Mouse (Mus musculus) heart, adult 2 months (tissue): ENCODE measurements at regions not wholly inside any gene's neighbourhood (a gene's known extent, or its start where the extent isn't known, plus 50 kb on each side); places are given as distances from the start of the nearest gene placed in this dataset.

Source experiments
- CTCF ChIP-seq: fragments of 200-600 bp; IDR thresholded peaks from 2 replicates; pipeline ENCODE4 v1.8.1; 2022; ENCODE audit warnings: antibody characterized with exemption, mild to moderate bottlenecking, moderate library complexity
- EP300 ChIP-seq: fragments of 200-500 bp; IDR thresholded peaks from 2 replicates; pipeline ENCODE4 v1.6.1; 2011; ENCODE audit warnings: low read depth, low read length, control low read depth; ENCODE audit not compliant: insufficient read depth
- POLR2A ChIP-seq: fragments of 200-500 bp; IDR thresholded peaks from 2 replicates; pipeline ENCODE4 v1.6.1; 2011; ENCODE audit warnings: mild to moderate bottlenecking, low read depth, low read length, control low read depth; ENCODE audit not compliant: insufficient read depth

- no peak for TF ChIP-seq POLR2A
- TF ChIP-seq CTCF = no peak
- TF ChIP-seq EP300 = no peak
Observed at GRCm38 (mm10) chr7:134552051-134552451, 118.4 kb upstream of the Dock1 start.
